Mouse (Mus musculus): ENCODE data around the gene Plpp7.

GRCm38 (mm10) chr2:32084111-32084871 is 11.0 kb upstream of the Plpp7 start, which contains the start of gene Fam78a:
- TF ChIP-seq CTCF (IDR thresholded peaks at IDR 0.05; ENCODE audit: low read depth), result no peak
- no peak for TF ChIP-seq EP300 (IDR thresholded peaks at IDR 0.05; ENCODE audit: low read depth)

Data from liver, embryonic 14.5 days (tissue).